Mouse (Mus musculus) lung, postnatal 36 days (tissue): ENCODE data around the gene Sipa1l1.
A peak's percentile ranks its signal among the peaks of the same experiment; 100 is the strongest.
"Not testable (repeated sequence)": the region's sequence is repeated elsewhere in the genome, so short reads cannot be mapped to it uniquely, and the experiment has no call there.

Source experiments
- DNase-seq: peaks from one replicate; pipeline ENCODE4 v3.0.0; 2022; ENCODE audit warnings: mixed read lengths

Sipa1l1 gene

GRCm38 (mm10) chr12:82441479-82441878, 272.4 kb downstream of the Sipa1l1 start:
- DNase-seq, result no peak

- no peak for DNase-seq
These were observed 277.5 kb downstream of the Sipa1l1 start for GRCm38 (mm10) chr12:82446609-82447024.

GRCm38 (mm10) chr12:82448129-82448815, 279.2 kb downstream of the Sipa1l1 start:
- peak; percentile 17 for DNase-seq

GRCm38 (mm10) chr12:82452428-82452827, 283.3 kb downstream of the Sipa1l1 start:
- DNase-seq, result peak; percentile 66

- peak; percentile 81 for DNase-seq
These were observed 285.3 kb downstream of the Sipa1l1 start for GRCm38 (mm10) chr12:82454415-82454814.

- no peak for DNase-seq
These were observed 286.7 kb downstream of the Sipa1l1 start for GRCm38 (mm10) chr12:82455700-82456413.

- no peak for DNase-seq
These were observed 287.3 kb downstream of the Sipa1l1 start for GRCm38 (mm10) chr12:82456414-82456805.

GRCm38 (mm10) chr12:82457609-82458008, 288.5 kb downstream of the Sipa1l1 start:
- DNase-seq, result no peak

- DNase-seq, result no peak
These were observed 288.9 kb downstream of the Sipa1l1 start for GRCm38 (mm10) chr12:82458017-82458416.

GRCm38 (mm10) chr12:82467234-82467633, 298.1 kb downstream of the Sipa1l1 start:
- DNase-seq, result no peak

GRCm38 (mm10) chr12:82467641-82468040, 298.5 kb downstream of the Sipa1l1 start:
- peak; percentile 68 for DNase-seq

GRCm38 (mm10) chr12:82468416-82468815, 299.3 kb downstream of the Sipa1l1 start:
- peak; percentile 73 for DNase-seq

GRCm38 (mm10) chr12:82469706-82470361, 300.7 kb downstream of the Sipa1l1 start:
- DNase-seq, result peak; percentile 96

GRCm38 (mm10) chr12:82470362-82470936, 301.3 kb downstream of the Sipa1l1 start:
- peak; percentile 88 for DNase-seq

GRCm38 (mm10) chr12:82472796-82473195, 303.7 kb downstream of the Sipa1l1 start:
- no peak for DNase-seq

GRCm38 (mm10) chr12:82473238-82473637, 304.1 kb downstream of the Sipa1l1 start:
- no peak for DNase-seq

GRCm38 (mm10) chr12:82474409-82474808, 305.3 kb downstream of the Sipa1l1 start:
- no peak for DNase-seq

GRCm38 (mm10) chr12:82476028-82476427, 306.9 kb downstream of the Sipa1l1 start:
- no peak for DNase-seq

- no peak for DNase-seq
These were observed 307.5 kb downstream of the Sipa1l1 start for GRCm38 (mm10) chr12:82476580-82476979.

- no peak for DNase-seq
These were observed 308.7 kb downstream of the Sipa1l1 start for GRCm38 (mm10) chr12:82477826-82478225.

GRCm38 (mm10) chr12:82478256-82478655, 309.1 kb downstream of the Sipa1l1 start:
- DNase-seq, result no peak

- no peak for DNase-seq
These were observed 310.3 kb downstream of the Sipa1l1 start for GRCm38 (mm10) chr12:82479393-82479792.

- not testable (repeated sequence) for DNase-seq
These were observed 311.3 kb downstream of the Sipa1l1 start for GRCm38 (mm10) chr12:82480425-82480824.
